Mouse (Mus musculus) C2C12 (cell line): ENCODE data around the gene Dhx32.

Experiments used
- CEBPB ChIP-seq: IDR thresholded peaks from one replicate; pipeline ENCODE4 v1.6.1; 2011; ENCODE audit warnings: low read depth, mild to moderate bottlenecking, control low read depth, moderate library complexity
- CTCF ChIP-seq: IDR thresholded peaks from one replicate; pipeline ENCODE4 v1.5.1; 2011; ENCODE audit not compliant: control insufficient read depth, insufficient read depth, insufficient read length
- USF1 ChIP-seq: IDR thresholded peaks from one replicate; pipeline ENCODE4 v1.6.1; 2011; ENCODE audit warnings: low read depth, mild to moderate bottlenecking, control low read depth, moderate library complexity

DNA sequence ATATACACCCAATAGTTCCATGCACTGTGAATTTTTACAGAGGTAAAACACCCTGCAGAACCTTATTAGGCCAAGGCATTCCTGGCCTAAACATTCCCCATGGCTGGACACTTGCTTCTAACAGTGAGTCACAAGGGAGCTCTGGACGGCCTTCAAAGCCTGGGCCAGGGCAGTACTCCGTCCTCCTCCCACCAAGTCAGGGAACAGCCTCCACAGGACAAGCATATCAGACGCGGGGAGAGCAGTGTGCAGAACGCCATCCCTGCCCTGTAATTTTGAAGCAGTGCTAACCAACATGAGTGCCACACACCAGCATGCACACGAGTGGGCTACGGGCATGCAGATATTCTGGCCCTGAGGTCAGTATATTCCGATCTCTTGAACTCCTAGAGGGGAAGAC, 35.2 kb downstream of the Dhx32 start:
- TF ChIP-seq CTCF, result no peak
- no peak for TF ChIP-seq USF1
- TF ChIP-seq CEBPB, result no peak
